ENCODE assay signal across 8 mouse cellular contexts in genomic region chr9:63941747-63942607, GRCm38 (mm10).
DNase-seq lines count a peak whose midpoint lies in the region; ATAC-seq lines count a peak whose summit lies in the region.

No protein-coding gene starts in this region.

- no peaks in the 10 kb centered on the region for H3K9me3 ChIP-seq in embryonic facial prominence, embryonic 12.5 days
- H3K9me3 ChIP-seq in lung, embryonic 16.5 days (ENCODE audit: control insufficient read depth, low read length) = no peaks in the 10 kb centered on the region

- 48% methylated on average over 12 of the region's 12 CpGs for WGBS in embryonic facial prominence, embryonic 12.5 days
- 38% methylated on average over 12 of the region's 12 CpGs for WGBS in lung, embryonic 16.5 days

- DNase-seq in layer of hippocampus, adult 18-20 months (ENCODE audit: low spot score in 2 of 2) = peak; percentile 17 to 21
- DNase-seq in layer of hippocampus, adult 9-10 months (ENCODE audit: low spot score) = no peak
- peak; percentile 70 to 71 for DNase-seq in heart, postnatal 10 days
- DNase-seq in cerebellum, adult 11 months = no peak
- DNase-seq in layer of hippocampus, postnatal 36 days = no peak
- no peak for DNase-seq in frontal cortex, adult 2 months (ENCODE audit: extremely low spot score in 1 of 2, low spot score in 1 of 2)

- H3K36me3 ChIP-seq in embryonic facial prominence, embryonic 12.5 days = no peaks in the 10 kb centered on the region
- no peaks in the 10 kb centered on the region for H3K36me3 ChIP-seq in lung, embryonic 16.5 days (ENCODE audit: control insufficient read depth, insufficient read depth, low read length)

- peak; percentile 38; the same call in 1 of the 2 replicates for ATAC-seq in embryonic facial prominence, embryonic 12.5 days (ENCODE audit: insufficient number of reproducible peaks, insufficient read depth, low FRiP score, low TSS enrichment)
- ATAC-seq in lung, embryonic 16.5 days (ENCODE audit: low read depth) = peak; percentile 85

- no peaks in the 10 kb centered on the region for H3K27me3 ChIP-seq in embryonic facial prominence, embryonic 12.5 days
- H3K27me3 ChIP-seq in lung, embryonic 16.5 days (ENCODE audit: control insufficient read depth, insufficient read depth, low read depth, low read length) = no peaks in the 10 kb centered on the region

- peak overlapping the region; percentile 81 for H3K27ac ChIP-seq in embryonic facial prominence, embryonic 12.5 days
- H3K27ac ChIP-seq in lung, embryonic 16.5 days (ENCODE audit: low read length) = peak overlapping the region; percentile 57

- intact Hi-C loops in heart, postnatal 10 days (cut with DNase I) = no loop called here

- no peak overlapping the region for H3K4me3 ChIP-seq in embryonic facial prominence, embryonic 12.5 days
- H3K4me3 ChIP-seq in lung, embryonic 16.5 days (ENCODE audit: low read length) = no peak overlapping the region

- H3K4me2 ChIP-seq in embryonic facial prominence, embryonic 12.5 days (replicated peaks) = no peak overlapping the region
- H3K4me2 ChIP-seq in lung, embryonic 16.5 days (ENCODE audit: low read depth, low read length) = no peak overlapping the region

- H3K4me1 ChIP-seq in embryonic facial prominence, embryonic 12.5 days = peaks cover 25% of the 10 kb centered on the region
- peaks cover 21% of the 10 kb centered on the region for H3K4me1 ChIP-seq in lung, embryonic 16.5 days (replicated peaks; ENCODE audit: control insufficient read depth, insufficient read depth, low read length)

- no peak overlapping the region; the same call in 1 of the 2 replicates for H3K9ac ChIP-seq in embryonic facial prominence, embryonic 12.5 days
- H3K9ac ChIP-seq in lung, embryonic 16.5 days (ENCODE audit: low read length) = peak overlapping the region; percentile 29

Comparison
In these comparisons a context has a peak if more than half of its experiments do, and no peak if none do; other contexts are left out.
1. DNase-seq: peak in layer of hippocampus, adult 18-20 months (2 of 2) and heart, postnatal 10 days (2 of 2); none in layer of hippocampus, adult 9-10 months (single experiment), cerebellum, adult 11 months (single experiment), layer of hippocampus, postnatal 36 days (0 of 2) and frontal cortex, adult 2 months (0 of 2).